Mouse (Mus musculus) heart, adult 2 months (tissue): ENCODE data around the gene Olfr473.

Experiments
- CTCF ChIP-seq: fragments of 200-600 bp; IDR thresholded peaks from 2 replicates; pipeline ENCODE4 v1.8.1; 2022; ENCODE audit warnings: antibody characterized with exemption, mild to moderate bottlenecking, moderate library complexity
- EP300 ChIP-seq: fragments of 200-500 bp; IDR thresholded peaks from 2 replicates; pipeline ENCODE4 v1.6.1; 2011; ENCODE audit warnings: low read depth, low read length, control low read depth; ENCODE audit not compliant: insufficient read depth
- POLR2A ChIP-seq: fragments of 200-500 bp; IDR thresholded peaks from 2 replicates; pipeline ENCODE4 v1.6.1; 2011; ENCODE audit warnings: mild to moderate bottlenecking, low read depth, low read length, control low read depth; ENCODE audit not compliant: insufficient read depth

DNA sequence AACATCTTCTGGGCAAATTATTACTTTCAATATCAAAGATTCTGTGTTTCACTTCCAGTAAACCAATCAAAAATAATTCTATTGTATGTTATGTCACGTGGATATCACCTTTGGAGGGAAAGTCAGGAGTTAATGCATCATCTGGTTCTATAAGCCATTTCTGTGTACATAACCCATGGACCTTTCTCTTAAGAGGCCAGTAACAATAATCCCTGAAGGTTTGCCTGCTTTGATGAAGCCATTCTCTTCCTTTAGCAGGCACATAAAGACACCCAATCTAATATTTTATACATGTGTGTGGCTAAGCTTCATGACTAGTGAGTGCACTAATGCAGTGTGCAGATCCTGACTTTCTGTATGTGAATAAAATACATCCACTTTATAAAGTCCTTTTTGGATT lies 34.3 kb downstream of the Olfr473 start, which contains the start of gene Olfr476:
- TF ChIP-seq CTCF: no peak
- TF ChIP-seq POLR2A: no peak
- no peak for TF ChIP-seq EP300
